Mouse (Mus musculus) lung, adult 2 months (tissue): ENCODE measurements around the gene Def6.

ENCODE experiments used
- CTCF ChIP-seq: fragments of 200-500 bp; IDR thresholded peaks from 2 replicates; pipeline ENCODE4 v1.5.1; 2011; ENCODE audit warnings: mild to moderate bottlenecking, low read length, control low read depth; ENCODE audit not compliant: insufficient read depth
- POLR2A ChIP-seq: fragments of 200-500 bp; IDR thresholded peaks from 2 replicates; pipeline ENCODE4 v1.6.1; 2011; ENCODE audit warnings: low read depth, mild to moderate bottlenecking, control low read depth, low read length, borderline replicate concordance; ENCODE audit errors: extremely low read depth

GRCm38 (mm10) chr17:28242296-28242695, 34.7 kb downstream of the Def6 start:
- TF ChIP-seq CTCF (no peak), POLR2A (no peak)
